Mouse (Mus musculus) limb, embryonic 10.5 days (tissue): ENCODE measurements at regions not wholly inside any gene's neighbourhood (a gene's known extent, or its start where the extent isn't known, plus 50 kb on each side); places are given as distances from the start of the nearest gene placed in this dataset.
"Not testable (repeated sequence)": the region's sequence is repeated elsewhere in the genome, so short reads cannot be mapped to it uniquely, and the experiment has no call there.

Experiments used
- DNase-seq: peaks from one replicate; pipeline ENCODE4 v3.0.0-alpha.2; 2017; ENCODE audit warnings: low spot score
- H3K27ac ChIP-seq: fragments of 300-500 bp; sonication (generic); 2 replicates; pipeline ENCODE4 v1.5.1; 2016; ENCODE audit warnings: mild to moderate bottlenecking
- H3K27me3 ChIP-seq: fragments of 300-500 bp; sonication (generic); 2 replicates; pipeline ENCODE4 v1.6.1; 2016; ENCODE audit warnings: low read depth, mild to moderate bottlenecking; ENCODE audit not compliant: poor library complexity, severe bottlenecking
- H3K36me3 ChIP-seq: fragments of 300-500 bp; sonication (generic); 2 replicates; pipeline ENCODE4 v1.6.1; 2016; ENCODE audit warnings: mild to moderate bottlenecking, moderate library complexity
- H3K4me1 ChIP-seq: fragments of 300-500 bp; sonication (generic); 2 replicates; pipeline ENCODE4 v1.6.1; 2016
- H3K4me3 ChIP-seq: fragments of 300-500 bp; sonication (generic); 2 replicates; pipeline ENCODE4 v1.5.1; 2016; ENCODE audit warnings: mild to moderate bottlenecking, moderate library complexity
- H3K9me3 ChIP-seq: fragments of 300-500 bp; sonication (generic); replicated peaks from 2 replicates; pipeline ENCODE4 v1.6.1; 2016; ENCODE audit warnings: mild to moderate bottlenecking
- WGBS: fragments of 180-500 bp; shearing (Covaris S2); methylation state at CpG from one replicate; pipeline ENCODE4 v1.1.7; 2016; 5-methylcytosine and 5-hydroxymethylcytosine counted together

DNA sequence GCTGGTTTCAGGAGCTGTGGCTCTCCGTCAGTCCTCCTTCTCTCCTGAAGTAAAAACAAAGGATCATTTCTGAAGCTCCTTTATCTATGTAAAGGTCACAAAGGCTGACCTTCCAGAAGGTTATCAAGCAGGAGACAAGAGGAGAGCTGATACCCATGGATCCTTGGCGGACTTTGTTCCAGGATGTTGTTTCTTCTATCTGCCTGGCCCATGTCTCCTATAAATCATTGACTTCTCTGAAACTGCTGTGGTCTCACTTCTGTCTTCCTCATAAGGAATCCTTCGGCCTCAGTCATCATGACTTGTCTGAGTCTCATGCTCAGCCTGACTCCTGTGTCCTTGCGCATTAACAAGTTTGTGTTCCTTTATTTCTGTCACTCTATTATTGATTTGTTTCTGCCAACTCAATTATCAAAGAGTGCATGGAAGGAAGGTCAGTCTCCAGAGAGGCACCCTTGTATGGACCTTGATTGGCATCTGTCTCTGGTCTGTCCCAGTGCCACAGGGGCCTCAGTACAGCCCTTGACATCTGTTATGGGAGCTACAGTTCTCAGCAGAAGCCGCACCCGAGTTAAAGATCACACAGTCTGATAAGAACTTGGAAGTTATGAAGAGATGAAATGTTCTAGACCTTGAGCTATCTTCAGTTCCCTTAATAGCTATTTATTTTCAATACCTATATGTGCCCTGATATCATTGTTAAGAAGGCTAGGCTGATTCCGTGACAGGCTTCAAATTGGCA is 53.2 kb upstream of the Dazl start:
- H3K9me3 ChIP-seq: no peaks in the 10 kb centered on the region

DNA sequence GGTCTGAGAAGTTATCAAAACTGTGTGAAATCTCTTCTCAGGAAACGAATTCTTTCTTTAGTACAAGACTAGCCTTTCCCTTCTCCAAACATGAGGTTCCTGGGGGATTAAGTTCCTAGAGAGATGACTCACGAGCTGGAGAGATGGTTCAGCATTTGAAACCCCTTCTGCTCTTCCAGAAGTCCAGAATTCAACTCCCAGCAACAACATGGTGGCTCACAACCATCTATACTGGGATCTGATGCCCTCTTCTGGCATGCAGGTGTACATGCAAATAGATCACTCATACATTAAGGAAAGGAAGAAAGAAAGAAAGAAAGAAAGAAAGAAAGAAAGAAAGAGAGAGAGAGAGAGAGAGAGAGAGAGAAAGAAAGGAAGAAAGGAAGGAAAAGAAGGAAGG is 60.4 kb upstream of the Dazl start:
- H3K27ac ChIP-seq, H3K36me3 ChIP-seq, H3K4me3 ChIP-seq, H3K4me1 ChIP-seq, DNase-seq, H3K27me3 ChIP-seq, H3K9me3 ChIP-seq: not testable (repeated sequence)
- 71% methylated on average over 2 of the region's 2 CpGs for WGBS

More for the DNA sequence above, 53.2 kb upstream of the Dazl start:
- Histone ChIP-seq H3K4me1 (peaks cover 8% of the 10 kb centered on the region), H3K27ac (no peak overlapping the region), H3K27me3 (no peaks in the 10 kb centered on the region), H3K36me3 (no peaks in the 10 kb centered on the region), H3K4me3 (no peak overlapping the region)
- no peak for DNase-seq
- WGBS: 80% methylated on average over 7 of the region's 7 CpGs

DNA sequence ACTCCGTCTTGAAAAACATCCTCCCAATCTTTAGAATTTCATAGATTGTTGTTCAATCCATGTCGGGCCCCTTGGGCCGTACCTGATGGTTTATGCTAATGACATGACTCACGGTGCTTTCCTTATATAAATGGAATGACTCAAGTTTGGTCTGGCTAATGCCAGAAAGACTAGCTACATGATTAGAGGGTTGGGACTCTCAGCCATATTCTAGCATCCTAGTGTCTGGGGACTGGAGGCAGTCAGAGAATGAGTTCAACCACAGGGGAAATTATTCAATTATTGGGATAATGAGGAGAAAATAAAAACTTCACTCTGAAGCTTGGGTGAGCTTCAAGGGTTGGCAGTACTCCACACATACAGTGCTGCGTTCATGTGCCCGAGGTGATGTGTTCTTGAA is 60.9 kb upstream of the Dazl start:
- H3K4me1 ChIP-seq: no peaks in the 10 kb centered on the region
- no peaks in the 10 kb centered on the region for H3K9me3 ChIP-seq
- DNase-seq: no peak
- H3K27me3 ChIP-seq: no peaks in the 10 kb centered on the region
- WGBS: 91% methylated on average over 6 of the region's 6 CpGs
- no peaks in the 10 kb centered on the region for H3K36me3 ChIP-seq
- no peak overlapping the region for H3K27ac ChIP-seq
- H3K4me3 ChIP-seq: no peak overlapping the region

DNA sequence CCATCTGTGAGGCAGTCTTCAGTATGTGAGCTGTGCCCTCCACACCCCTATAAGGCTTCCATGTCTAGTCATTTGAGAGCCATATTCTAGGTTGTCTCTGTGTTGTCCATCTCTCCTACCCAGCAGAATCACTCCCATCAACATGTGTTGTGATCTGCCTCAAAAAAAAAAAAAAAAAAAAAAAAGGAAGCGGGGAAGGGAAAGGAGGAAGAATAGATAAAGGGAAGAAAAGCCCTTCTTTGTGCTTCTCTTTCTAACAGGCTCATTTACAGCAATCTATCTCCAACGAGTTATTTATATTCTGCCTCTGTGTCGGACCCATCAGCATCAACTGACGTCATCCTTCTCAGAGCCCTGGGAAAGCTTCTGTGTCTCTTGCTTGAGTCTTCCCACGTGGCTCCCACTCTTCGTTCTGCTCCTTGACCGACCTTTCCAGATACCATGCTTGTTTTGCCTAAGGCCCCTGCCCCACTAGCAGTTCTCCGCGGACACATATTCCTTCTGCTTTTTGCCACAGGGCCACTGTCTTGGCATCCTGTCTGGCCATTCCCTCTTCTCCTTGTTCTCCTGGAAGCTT is 68.3 kb upstream of the Dazl start:
- WGBS: 82% methylated on average over 9 of the region's 9 CpGs

DNA sequence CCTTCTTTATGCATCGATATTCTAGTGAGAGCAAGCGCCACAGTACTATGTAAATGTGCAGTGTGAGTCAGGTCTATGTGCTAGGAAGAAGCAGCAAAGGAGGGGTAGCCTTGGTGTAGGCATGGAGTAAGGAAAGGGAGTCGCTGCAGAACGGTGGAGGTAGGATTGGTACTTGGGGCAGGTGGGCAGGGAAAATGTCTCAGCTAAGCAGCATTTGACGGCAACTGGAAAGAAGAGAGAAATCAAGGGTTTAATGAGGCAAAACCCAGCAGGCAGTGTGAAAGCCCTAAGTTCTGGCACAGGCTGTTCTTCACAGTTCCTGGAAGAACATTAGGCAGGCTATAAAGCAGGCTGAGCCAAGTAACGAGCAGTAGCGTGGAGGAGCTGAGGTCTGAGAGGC is 72.0 kb upstream of the Dazl start:
- no peak overlapping the region for H3K27ac ChIP-seq
- no peaks in the 10 kb centered on the region for H3K36me3 ChIP-seq
- no peaks in the 10 kb centered on the region for H3K27me3 ChIP-seq
- DNase-seq: peak; percentile 28
- peaks cover 7% of the 10 kb centered on the region; the same call in 1 of the 2 replicates for H3K4me1 ChIP-seq
- WGBS: 80% methylated on average over 7 of the region's 7 CpGs
- H3K4me3 ChIP-seq: no peak overlapping the region
- H3K9me3 ChIP-seq: no peaks in the 10 kb centered on the region

More for the DNA sequence above, 68.3 kb upstream of the Dazl start:
- Histone ChIP-seq H3K4me3 (no peak overlapping the region), H3K27ac (no peak overlapping the region), H3K4me1 (peaks cover 7% of the 10 kb centered on the region; the same call in 1 of the 2 replicates), H3K9me3 (no peaks in the 10 kb centered on the region), H3K27me3 (no peaks in the 10 kb centered on the region), H3K36me3 (no peaks in the 10 kb centered on the region)
- DNase-seq: no peak

DNA sequence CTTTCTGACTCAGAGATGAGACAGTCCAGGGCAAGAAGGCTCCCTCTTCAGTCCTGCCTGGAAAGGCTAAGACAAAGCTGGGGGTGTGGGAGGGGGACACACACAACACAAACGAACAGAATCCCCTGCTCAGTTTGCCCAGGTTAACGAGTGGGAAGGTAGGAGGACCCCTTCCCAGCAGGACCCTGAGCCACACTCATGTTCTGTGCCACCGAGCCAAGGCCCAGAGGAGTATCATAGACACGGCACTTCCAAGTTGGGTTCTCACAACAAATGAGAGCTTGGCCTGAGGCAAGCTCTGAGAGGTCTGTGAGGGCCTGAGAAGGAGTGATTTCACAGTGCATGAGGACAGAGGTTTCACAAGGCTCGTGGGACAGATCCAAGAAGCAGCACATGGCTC is 72.7 kb upstream of the Dazl start:
- H3K27me3 ChIP-seq: no peaks in the 10 kb centered on the region
- H3K4me3 ChIP-seq: no peak overlapping the region
- H3K36me3 ChIP-seq: no peaks in the 10 kb centered on the region
- H3K4me1 ChIP-seq: peaks cover 7% of the 10 kb centered on the region; the same call in 1 of the 2 replicates
- DNase-seq: no peak
- whole genome bisulfite sequencing: 74% methylated on average over 5 of the region's 5 CpGs
- no peaks in the 10 kb centered on the region for H3K9me3 ChIP-seq
- no peak overlapping the region for H3K27ac ChIP-seq

DNA sequence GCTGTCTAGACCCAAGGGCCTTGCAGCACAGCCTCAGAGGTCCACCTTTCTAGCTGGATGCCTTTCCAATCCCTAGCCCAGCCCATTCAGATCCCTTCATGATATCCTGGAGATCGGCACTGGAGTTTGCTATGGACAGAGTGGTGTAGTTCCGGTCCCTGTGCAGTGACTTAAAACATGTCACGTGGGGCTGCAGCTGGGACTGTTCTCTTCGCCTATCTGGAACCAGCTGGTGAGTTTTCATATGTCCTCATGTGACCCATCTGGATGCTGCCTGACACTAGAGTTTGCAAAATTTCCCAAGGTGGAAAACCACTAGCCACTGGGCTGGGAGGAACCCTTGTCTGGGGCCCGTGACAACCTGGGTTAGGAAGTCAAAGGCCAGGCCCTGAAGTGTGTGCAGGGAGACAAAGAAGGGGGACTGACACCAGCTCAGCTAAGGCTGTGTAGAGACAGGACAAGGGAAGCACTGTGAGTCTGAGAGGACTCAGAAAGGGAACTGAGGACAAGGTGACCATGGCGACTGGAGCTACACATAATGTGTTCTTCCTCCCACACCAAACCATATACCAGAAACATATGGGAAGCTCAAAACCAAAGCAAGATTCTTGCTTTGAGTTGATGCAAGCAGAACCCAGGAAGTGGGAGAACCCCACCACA is 75.9 kb upstream of the Dazl start:
- Histone ChIP-seq H3K4me3 (no peak overlapping the region), H3K27ac (no peak overlapping the region), H3K4me1 (peaks cover 7% of the 10 kb centered on the region; the same call in 1 of the 2 replicates), H3K9me3 (no peaks in the 10 kb centered on the region), H3K36me3 (no peaks in the 10 kb centered on the region), H3K27me3 (no peaks in the 10 kb centered on the region)
- 92% methylated on average over 6 of the region's 6 CpGs for WGBS
- DNase-seq: no peak

DNA sequence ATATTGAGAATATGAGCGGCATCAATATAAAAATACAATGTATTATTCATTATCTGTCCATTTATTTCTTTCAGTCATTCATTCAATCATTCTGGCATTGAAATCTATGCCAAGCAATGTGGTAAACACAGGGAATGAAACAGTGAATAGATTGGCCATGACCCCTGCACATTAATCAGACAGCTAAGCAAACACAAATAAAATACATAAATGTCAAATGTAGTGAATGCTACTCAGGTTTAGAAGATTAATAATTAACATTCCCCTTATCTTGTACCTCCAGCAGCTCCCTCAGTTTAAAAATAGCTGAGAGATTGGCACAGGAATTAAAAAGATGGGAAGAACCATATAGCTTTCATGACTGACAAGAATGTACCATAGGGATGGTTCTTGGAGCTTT is 77.0 kb upstream of the Dazl start:
- peaks cover 4% of the 10 kb centered on the region; the same call in 1 of the 2 replicates for H3K4me1 ChIP-seq
- H3K4me3 ChIP-seq: no peak overlapping the region
- no peaks in the 10 kb centered on the region for H3K9me3 ChIP-seq
- no peaks in the 10 kb centered on the region for H3K27me3 ChIP-seq
- 93% methylated on average over 1 of the region's 1 CpGs for WGBS
- no peak for DNase-seq
- H3K27ac ChIP-seq: no peak overlapping the region
- no peaks in the 10 kb centered on the region for H3K36me3 ChIP-seq

DNA sequence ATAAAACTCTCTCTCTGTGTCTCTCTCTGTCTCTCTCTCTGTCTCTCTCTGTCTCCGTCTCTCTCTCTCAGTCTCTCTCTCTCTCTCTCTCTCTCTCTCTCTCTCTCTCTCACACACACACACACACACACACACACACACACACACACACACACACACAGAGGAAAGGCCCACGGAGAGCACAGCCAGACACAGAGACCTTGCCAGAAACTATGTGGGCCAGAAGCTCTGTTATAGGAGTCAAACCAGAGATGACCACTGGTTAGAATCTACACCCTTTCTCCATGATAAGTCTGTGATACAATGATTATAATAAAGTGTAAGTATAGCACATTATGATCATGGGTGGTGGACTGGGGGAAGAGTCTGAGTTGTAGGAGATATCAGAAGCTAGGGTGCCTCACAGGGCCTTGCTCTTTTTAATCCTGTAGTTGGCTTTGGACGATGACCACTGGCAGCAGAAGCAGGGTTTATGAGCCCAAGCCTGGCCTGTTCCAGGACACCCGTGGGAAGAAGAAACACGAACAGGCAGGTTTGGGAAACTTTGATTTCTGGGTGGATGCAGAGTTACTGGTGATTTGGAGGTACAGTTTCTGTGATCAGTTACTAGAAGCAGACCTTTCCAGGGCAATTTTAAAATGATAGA is 80.2 kb upstream of the Dazl start:
- Histone ChIP-seq H3K4me1 (no peaks in the 10 kb centered on the region), H3K27me3 (no peaks in the 10 kb centered on the region), H3K27ac (no peak overlapping the region), H3K4me3 (no peak overlapping the region), H3K36me3 (no peaks in the 10 kb centered on the region), H3K9me3 (no peaks in the 10 kb centered on the region)
- no peak for DNase-seq
- 85% methylated on average over 5 of the region's 5 CpGs for WGBS

DNA sequence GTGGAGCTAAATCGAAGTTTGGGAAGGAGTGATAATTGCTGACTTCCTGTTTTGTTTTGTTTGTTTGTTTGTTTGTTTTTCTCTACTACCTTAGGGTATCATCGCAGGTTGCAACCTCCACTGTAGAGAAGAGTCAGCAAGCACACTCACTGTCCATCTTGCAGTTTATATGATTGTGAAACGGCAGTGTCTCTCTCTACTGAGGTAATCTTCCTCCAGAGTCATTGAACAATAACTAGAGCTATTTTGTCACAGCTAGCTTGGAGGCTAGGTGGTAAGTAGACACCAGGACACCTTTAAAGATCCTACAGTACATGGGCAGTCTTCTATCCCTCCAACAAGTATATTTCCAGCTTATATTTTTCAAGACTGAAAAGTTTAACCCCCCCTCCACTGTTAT is 82.0 kb upstream of the Dazl start:
- Histone ChIP-seq H3K9me3 (no peaks in the 10 kb centered on the region), H3K27me3 (no peaks in the 10 kb centered on the region), H3K27ac (no peak overlapping the region), H3K4me3 (no peak overlapping the region), H3K4me1 (no peaks in the 10 kb centered on the region), H3K36me3 (no peaks in the 10 kb centered on the region)
- 86% methylated on average over 3 of the region's 3 CpGs for WGBS
- no peak for DNase-seq

DNA sequence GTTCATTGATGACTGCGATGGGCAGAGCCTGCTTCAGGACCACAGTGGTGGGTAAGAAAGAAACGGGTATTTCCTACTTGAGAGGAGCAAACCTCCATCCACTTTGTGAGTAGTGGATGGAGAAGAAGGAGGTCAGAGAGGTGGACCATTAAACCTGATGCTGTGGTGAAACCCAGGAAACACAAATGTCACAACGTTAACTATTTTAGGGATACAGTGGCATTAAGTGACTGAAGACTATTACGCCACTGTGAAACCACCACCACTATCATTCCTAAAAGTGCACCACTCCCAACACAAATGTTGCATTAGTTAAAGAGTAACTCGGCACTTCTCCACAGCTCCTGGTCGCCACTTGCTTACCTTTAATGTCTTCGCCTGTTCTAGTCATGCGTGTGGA is 83.3 kb upstream of the Dazl start:
- Histone ChIP-seq H3K4me1 (no peaks in the 10 kb centered on the region), H3K4me3 (no peak overlapping the region), H3K36me3 (no peaks in the 10 kb centered on the region), H3K27ac (no peak overlapping the region), H3K9me3 (no peaks in the 10 kb centered on the region), H3K27me3 (no peaks in the 10 kb centered on the region)
- no peak for DNase-seq
- WGBS: 93% methylated on average over 8 of the region's 8 CpGs

DNA sequence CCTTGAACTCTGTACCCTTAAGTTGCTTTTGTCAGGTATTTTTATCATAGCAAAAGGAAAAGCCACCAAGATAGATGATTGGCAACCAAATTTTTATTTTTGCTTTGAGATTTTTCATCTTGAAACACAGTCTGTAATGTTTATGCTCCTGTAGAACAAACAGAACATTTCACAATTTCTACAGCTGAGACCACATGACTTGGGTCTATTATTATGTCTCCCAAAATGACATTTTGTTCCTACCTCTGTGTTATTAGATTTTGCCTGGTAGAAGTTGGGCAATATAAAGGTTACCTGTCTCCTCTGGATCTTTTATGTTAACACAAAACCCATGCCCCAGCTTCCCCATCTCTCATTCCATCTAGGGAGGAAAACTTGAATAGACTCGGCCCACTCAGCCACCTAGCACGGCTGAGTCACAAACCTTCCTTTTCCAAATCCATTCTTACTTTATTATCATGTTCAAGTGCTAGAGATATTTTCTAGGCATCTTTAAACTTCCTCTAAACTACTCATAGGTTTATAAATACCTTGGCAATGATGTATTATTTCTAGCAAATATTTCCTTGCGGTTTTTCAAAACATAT is 84.8 kb upstream of the Dazl start:
- Histone ChIP-seq H3K9me3 (no peaks in the 10 kb centered on the region), H3K27ac (no peak overlapping the region), H3K27me3 (no peaks in the 10 kb centered on the region), H3K36me3 (no peaks in the 10 kb centered on the region), H3K4me1 (no peaks in the 10 kb centered on the region), H3K4me3 (no peak overlapping the region)
- WGBS: 88% methylated on average over 3 of the region's 3 CpGs
- no peak for DNase-seq
